Mouse (Mus musculus) testis, adult 2 months (tissue): ENCODE results near the gene Gpam.

Experiments
- CTCF ChIP-seq: fragments of 200-500 bp; IDR thresholded peaks from 2 replicates; pipeline ENCODE4 v1.5.1; 2012; ENCODE audit warnings: low read depth, mild to moderate bottlenecking, inconsistent platforms, low read length, moderate library complexity; ENCODE audit not compliant: control insufficient read depth, insufficient read depth, insufficient replicate concordance
- POLR2A ChIP-seq: fragments of 200-500 bp; IDR thresholded peaks from 2 replicates; pipeline ENCODE4 v1.6.1; 2012; ENCODE audit warnings: low read depth, mild to moderate bottlenecking, inconsistent platforms, low read length, moderate library complexity; ENCODE audit not compliant: control insufficient read depth

- TF ChIP-seq CTCF (no peak), POLR2A (no peak)
Observed at GRCm38 (mm10) chr19:55143391-55144300, 16.6 kb upstream of the Gpam start.
